In genomic region chr6:91719865-91720533, GRCm38 (mm10) we compare ENCODE assay signal across 8 mouse cellular contexts. TPM values are rescaled to one million over a fixed set of nuclear protein-coding genes. Genes with fewer than 3 reads are reported as not detected.
DNase-seq lines count a peak whose midpoint lies in the region; ATAC-seq lines count a peak whose summit lies in the region.

No protein-coding gene starts in this region.

- H3K4me2 ChIP-seq in hindbrain, embryonic 12.5 days (replicated peaks) = peak overlapping the region; percentile 39

- DNase-seq in layer of hippocampus, adult 11-12 months (ENCODE audit: low spot score) = peak; percentile 53
- DNase-seq in layer of hippocampus, adult 9-10 months (ENCODE audit: low spot score) = no peak
- peak; percentile 82 for DNase-seq in embryo, embryonic 10.5 days (ENCODE audit: low spot score)
- peak; percentile 66 for DNase-seq in lung, postnatal 10 days
- DNase-seq in right cerebral cortex, postnatal 4 days = peak; percentile 54
- DNase-seq in urinary bladder, postnatal 25 days (ENCODE audit: low spot score) = no peak
- no peak for DNase-seq in gastrocnemius, postnatal 4 days (ENCODE audit: low spot score in 2 of 2)

- 4% methylated on average over 9 of the region's 9 CpGs for WGBS in hindbrain, embryonic 12.5 days

- no peaks in the 10 kb centered on the region for H3K9me3 ChIP-seq in hindbrain, embryonic 12.5 days (replicated peaks)

- no peaks in the 10 kb centered on the region for H3K27me3 ChIP-seq in hindbrain, embryonic 12.5 days

- peak; percentile 78 for ATAC-seq in hindbrain, embryonic 12.5 days (ENCODE audit: low FRiP score)

- H3K9ac ChIP-seq in hindbrain, embryonic 12.5 days = peak overlapping the region; percentile 45; the same call in 1 of the 2 replicates

- peaks cover 47% of the 10 kb centered on the region for H3K4me1 ChIP-seq in hindbrain, embryonic 12.5 days

- peak overlapping the region; percentile 94 for H3K27ac ChIP-seq in hindbrain, embryonic 12.5 days

- no peak overlapping the region for H3K4me3 ChIP-seq in hindbrain, embryonic 12.5 days

- peaks cover 20% of the 10 kb centered on the region for H3K36me3 ChIP-seq in hindbrain, embryonic 12.5 days

RNA-seq across cellular contexts. Expression of gene Slc6a6, which starts 36.1 kb away (rescaled TPM):
- 70.2 and 78.0 TPM in 2 replicates for polyA plus RNA-seq in hindbrain, embryonic 12.5 days (2016; fragmentation: Nextera tagmentation; extraction: Ambion mirVana)
- total RNA-seq in gastrocnemius, postnatal 4 days (2021) = 10 to 100 TPM; 53.5 to 56.9 TPM

Comparison
In these comparisons a context has a peak if more than half of its experiments do, and no peak if none do; other contexts are left out.
1. DNase-seq: peak in layer of hippocampus, adult 11-12 months (single experiment), embryo, embryonic 10.5 days (single experiment), lung, postnatal 10 days (single experiment) and right cerebral cortex, postnatal 4 days (single experiment); none in layer of hippocampus, adult 9-10 months (single experiment), urinary bladder, postnatal 25 days (single experiment) and gastrocnemius, postnatal 4 days (0 of 2).